Mouse (Mus musculus): Measurements from ENCODE around the gene Kmt2c.

- TF ChIP-seq CTCF (IDR thresholded peaks at IDR 0.05; ENCODE audit: insufficient read depth, low read length) = no peak
- no peak for TF ChIP-seq POLR2A (IDR thresholded peaks at IDR 0.05; ENCODE audit: borderline replicate concordance, extremely low read depth, low read depth, low read length)
Observed at GRCm38 (mm10) chr5:25532256-25533147, 33.9 kb upstream of the Kmt2c start.

Data from lung, adult 2 months (tissue).